Mouse (Mus musculus): ENCODE results near the gene Ing3. TPM values are rescaled to one million over a fixed set of nuclear protein-coding genes. Genes with fewer than 3 reads are reported as not detected.

Gene Ing3
- polyA plus RNA-seq, 1 experiment from 2014 or later, result 17.0 TPM

GRCm38 (mm10) chr6:21988296-21988695 lies 38.9 kb downstream of the Ing3 start:
- H3K4me1 ChIP-seq (ENCODE audit: control insufficient read depth, low read depth, low read length), result no peaks in the 10 kb centered on the region
- WGBS (ENCODE audit: insufficient replicate concordance), result 63% methylated on average over 5 of the region's 5 CpGs
- H3K36me3 ChIP-seq (ENCODE audit: control insufficient read depth, insufficient read depth), result no peaks in the 10 kb centered on the region
- no peak overlapping the region for H3K27ac ChIP-seq (ENCODE audit: low read length)
- H3K4me3 ChIP-seq (ENCODE audit: low read depth, low read length), result no peak overlapping the region
- no peak overlapping the region for H3K4me2 ChIP-seq (ENCODE audit: low read depth, low read length)
- H3K27me3 ChIP-seq (ENCODE audit: control insufficient read depth, insufficient read depth, low read depth, low read length), result peaks cover 21% of the 10 kb centered on the region
- no peak for ATAC-seq (ENCODE audit: low read depth)
- no peak overlapping the region for H3K9ac ChIP-seq (ENCODE audit: low read depth, low read length)
- no peaks in the 10 kb centered on the region for H3K9me3 ChIP-seq (replicated peaks; ENCODE audit: control insufficient read depth, low read length)

DNA sequence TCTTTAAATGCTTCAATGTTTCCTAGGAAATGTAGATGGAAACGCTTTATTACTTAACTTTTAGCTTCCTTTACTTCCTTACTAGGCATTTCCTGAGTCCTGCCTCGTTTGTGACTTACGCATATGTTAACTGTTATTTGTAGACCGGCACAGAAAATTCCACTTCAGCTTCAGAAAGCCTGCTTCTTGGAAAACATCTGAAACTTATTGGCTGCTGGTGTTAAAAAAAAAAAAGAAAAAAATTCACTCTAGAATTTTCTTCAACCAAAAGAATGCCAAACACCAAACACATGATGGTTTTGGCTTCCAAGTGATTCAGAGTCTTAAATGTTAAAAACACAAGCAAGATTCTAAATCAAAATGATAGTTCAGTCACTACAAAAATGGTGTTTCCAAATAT lies 39.7 kb downstream of the Ing3 start:
- no peaks in the 10 kb centered on the region for H3K4me1 ChIP-seq (ENCODE audit: control insufficient read depth, low read depth, low read length)

DNA sequence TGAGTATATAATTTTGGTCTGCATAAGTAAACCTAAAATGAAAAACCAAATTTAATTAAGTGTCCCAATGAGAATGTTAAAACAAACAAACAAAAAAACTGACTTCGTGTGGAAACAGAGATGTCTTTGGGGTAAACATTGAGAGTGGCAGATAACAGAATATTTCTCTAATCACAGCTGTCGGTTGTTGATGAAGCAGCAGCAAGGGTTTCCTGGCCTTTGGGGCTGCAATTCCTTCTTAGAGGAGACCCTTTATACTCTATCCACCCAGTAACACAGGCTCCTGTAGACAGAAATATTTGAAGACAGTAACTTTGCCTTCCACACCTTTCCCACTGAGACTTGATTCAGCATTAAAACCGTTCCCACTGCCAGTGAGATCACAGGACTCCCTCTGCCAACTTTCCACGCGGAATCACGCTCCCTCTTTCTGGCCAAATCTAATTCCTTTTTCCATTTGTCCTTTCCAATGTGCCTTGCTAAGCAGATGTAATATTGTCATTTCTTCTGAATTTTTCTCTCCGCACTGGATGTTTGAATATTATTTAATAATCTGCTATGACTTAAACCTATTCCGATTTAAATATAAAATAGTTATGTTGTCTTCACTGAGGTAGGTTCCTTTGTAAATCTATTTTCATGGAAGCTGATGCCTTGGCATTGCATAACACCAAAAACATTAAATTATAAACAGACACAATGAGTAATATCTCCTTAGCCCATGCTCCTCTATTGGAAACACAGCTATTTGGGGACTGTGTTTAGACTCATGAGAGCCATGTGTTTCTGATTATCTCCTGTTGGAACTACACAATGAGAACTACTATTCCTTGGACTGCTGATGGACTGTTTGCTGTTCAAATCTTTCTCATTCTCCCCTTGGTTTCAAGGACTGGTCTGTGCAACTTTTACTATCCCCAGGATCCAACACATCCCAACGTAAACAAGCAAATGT lies 41.1 kb downstream of the Ing3 start:
- no peak for ATAC-seq (ENCODE audit: low read depth)
- no peak overlapping the region for H3K9ac ChIP-seq (ENCODE audit: low read depth, low read length)
- no peaks in the 10 kb centered on the region for H3K36me3 ChIP-seq (ENCODE audit: control insufficient read depth, insufficient read depth)
- H3K4me3 ChIP-seq (ENCODE audit: low read depth, low read length), result no peak overlapping the region
- H3K27ac ChIP-seq (ENCODE audit: low read length), result no peak overlapping the region
- no peaks in the 10 kb centered on the region for H3K9me3 ChIP-seq (replicated peaks; ENCODE audit: control insufficient read depth, low read length)
- 63% methylated on average over 9 of the region's 9 CpGs for WGBS (ENCODE audit: insufficient replicate concordance)
- peaks cover 18% of the 10 kb centered on the region for H3K27me3 ChIP-seq (ENCODE audit: control insufficient read depth, insufficient read depth, low read depth, low read length)
- H3K4me2 ChIP-seq (ENCODE audit: low read depth, low read length), result no peak overlapping the region
- no peaks in the 10 kb centered on the region for H3K4me1 ChIP-seq (ENCODE audit: control insufficient read depth, low read depth, low read length)

More for the DNA sequence above, 39.7 kb downstream of the Ing3 start:
- no peak overlapping the region for H3K4me3 ChIP-seq (ENCODE audit: low read depth, low read length)
- no peak overlapping the region for H3K4me2 ChIP-seq (ENCODE audit: low read depth, low read length)
- no peaks in the 10 kb centered on the region for H3K36me3 ChIP-seq (ENCODE audit: control insufficient read depth, insufficient read depth)
- WGBS (ENCODE audit: insufficient replicate concordance), result 60% methylated on average over 4 of the region's 4 CpGs
- no peak for ATAC-seq (ENCODE audit: low read depth)
- H3K27me3 ChIP-seq (ENCODE audit: control insufficient read depth, insufficient read depth, low read depth, low read length), result peaks cover 21% of the 10 kb centered on the region
- H3K9me3 ChIP-seq (replicated peaks; ENCODE audit: control insufficient read depth, low read length), result no peaks in the 10 kb centered on the region
- H3K9ac ChIP-seq (ENCODE audit: low read depth, low read length), result no peak overlapping the region
- no peak overlapping the region for H3K27ac ChIP-seq (ENCODE audit: low read length)

GRCm38 (mm10) chr6:21991151-21991550 lies 41.8 kb downstream of the Ing3 start:
- ATAC-seq (ENCODE audit: low read depth), result no peak
- 60% methylated on average over 4 of the region's 4 CpGs for WGBS (ENCODE audit: insufficient replicate concordance)
- H3K27ac ChIP-seq (ENCODE audit: low read length), result no peak overlapping the region
- H3K4me3 ChIP-seq (ENCODE audit: low read depth, low read length), result no peak overlapping the region
- no peaks in the 10 kb centered on the region for H3K4me1 ChIP-seq (ENCODE audit: control insufficient read depth, low read depth, low read length)
- H3K9me3 ChIP-seq (replicated peaks; ENCODE audit: control insufficient read depth, low read length), result no peaks in the 10 kb centered on the region
- H3K9ac ChIP-seq (ENCODE audit: low read depth, low read length), result no peak overlapping the region
- H3K36me3 ChIP-seq (ENCODE audit: control insufficient read depth, insufficient read depth), result no peaks in the 10 kb centered on the region
- no peak overlapping the region for H3K4me2 ChIP-seq (ENCODE audit: low read depth, low read length)
- peaks cover 11% of the 10 kb centered on the region for H3K27me3 ChIP-seq (ENCODE audit: control insufficient read depth, insufficient read depth, low read depth, low read length)

DNA sequence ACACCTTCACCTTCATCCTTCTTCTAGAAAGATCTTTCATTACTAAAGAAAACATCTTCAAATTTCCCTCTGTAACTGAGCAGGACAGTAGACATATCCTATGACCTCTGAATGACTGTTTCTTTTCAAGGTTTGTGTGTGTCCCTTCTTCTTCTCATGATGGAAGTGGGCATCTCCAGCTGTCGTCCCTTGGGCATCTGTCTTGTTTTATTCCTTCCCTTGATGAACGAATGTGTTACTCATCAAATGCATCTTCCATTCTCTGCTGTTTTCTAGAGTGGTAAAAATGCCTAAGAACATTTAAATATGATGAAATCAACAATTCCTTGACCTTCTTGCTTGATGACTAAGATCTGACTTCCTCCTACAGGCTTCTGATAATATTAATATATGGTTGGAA lies 43.7 kb downstream of the Ing3 start:
- Histone ChIP-seq H3K27me3 (ENCODE audit: control insufficient read depth, insufficient read depth, low read depth, low read length) (no peaks in the 10 kb centered on the region; the same call in 1 of the 2 replicates), H3K27ac (ENCODE audit: low read length) (no peak overlapping the region), H3K9ac (ENCODE audit: low read depth, low read length) (no peak overlapping the region), H3K4me3 (ENCODE audit: low read depth, low read length) (no peak overlapping the region), H3K36me3 (ENCODE audit: control insufficient read depth, insufficient read depth) (no peaks in the 10 kb centered on the region), H3K4me1 (ENCODE audit: control insufficient read depth, low read depth, low read length) (no peaks in the 10 kb centered on the region; the same call in none of the 2 replicates), H3K9me3 (replicated peaks; ENCODE audit: control insufficient read depth, low read length) (no peaks in the 10 kb centered on the region), H3K4me2 (ENCODE audit: low read depth, low read length) (no peak overlapping the region)
- WGBS (ENCODE audit: insufficient replicate concordance), result 53% methylated on average over 2 of the region's 2 CpGs
- no peak for ATAC-seq (ENCODE audit: low read depth)

DNA sequence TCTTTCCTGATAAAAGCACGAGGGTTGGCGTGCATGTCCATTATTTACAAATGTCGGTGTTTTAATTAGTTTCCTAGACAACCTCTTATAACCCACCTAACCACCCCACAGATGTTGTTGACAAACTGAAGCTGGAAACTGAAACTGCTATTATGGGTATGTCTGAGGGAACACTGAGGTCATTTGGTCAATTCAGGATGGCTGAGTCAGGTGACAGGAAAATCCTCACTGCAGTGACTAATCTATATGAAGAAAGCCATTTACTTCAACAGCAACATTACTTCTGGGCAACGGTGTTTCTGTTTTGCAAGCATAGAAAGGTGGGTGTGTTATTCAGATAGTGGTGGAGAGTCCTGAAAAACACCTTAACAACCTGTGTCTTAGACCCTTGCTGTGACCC lies 48.8 kb downstream of the Ing3 start:
- WGBS (ENCODE audit: insufficient replicate concordance), result 38% methylated on average over 4 of the region's 4 CpGs
- Histone ChIP-seq H3K4me3 (ENCODE audit: low read depth, low read length) (no peak overlapping the region), H3K27me3 (ENCODE audit: control insufficient read depth, insufficient read depth, low read depth, low read length) (no peaks in the 10 kb centered on the region), H3K9me3 (replicated peaks; ENCODE audit: control insufficient read depth, low read length) (no peaks in the 10 kb centered on the region), H3K4me2 (ENCODE audit: low read depth, low read length) (no peak overlapping the region), H3K36me3 (ENCODE audit: control insufficient read depth, insufficient read depth) (no peaks in the 10 kb centered on the region), H3K4me1 (ENCODE audit: control insufficient read depth, low read depth, low read length) (no peaks in the 10 kb centered on the region; the same call in none of the 2 replicates), H3K27ac (ENCODE audit: low read length) (no peak overlapping the region), H3K9ac (ENCODE audit: low read depth, low read length) (no peak overlapping the region)
- ATAC-seq (ENCODE audit: low read depth), result no peak

DNA sequence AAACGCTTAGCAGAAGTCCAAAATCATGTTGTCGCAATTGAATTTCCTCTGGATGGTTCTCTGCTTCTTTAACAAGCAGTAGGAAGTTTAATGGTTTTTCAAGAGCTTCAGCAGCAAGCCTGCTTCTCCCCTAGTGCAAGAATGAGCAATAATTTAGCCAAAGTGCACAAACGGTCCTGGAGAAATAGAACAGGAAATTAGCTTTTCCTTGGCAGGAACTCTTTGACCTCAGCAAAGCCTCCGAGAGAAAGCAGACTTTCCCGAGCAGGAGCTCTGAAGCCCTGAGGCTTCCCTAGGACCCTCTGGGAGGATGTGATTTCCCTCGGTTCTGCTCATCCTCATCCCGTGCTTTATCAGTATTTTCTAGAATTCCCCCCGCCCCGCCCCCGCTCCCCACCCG lies 49.7 kb downstream of the Ing3 start:
- 21% methylated on average over 11 of the region's 11 CpGs for WGBS (ENCODE audit: insufficient replicate concordance)
- Histone ChIP-seq H3K4me2 (ENCODE audit: low read depth, low read length) (no peak overlapping the region), H3K27ac (ENCODE audit: low read length) (no peak overlapping the region), H3K9ac (ENCODE audit: low read depth, low read length) (no peak overlapping the region), H3K36me3 (ENCODE audit: control insufficient read depth, insufficient read depth) (no peaks in the 10 kb centered on the region), H3K9me3 (replicated peaks; ENCODE audit: control insufficient read depth, low read length) (no peaks in the 10 kb centered on the region), H3K4me1 (ENCODE audit: control insufficient read depth, low read depth, low read length) (no peaks in the 10 kb centered on the region; the same call in none of the 2 replicates), H3K27me3 (ENCODE audit: control insufficient read depth, insufficient read depth, low read depth, low read length) (no peaks in the 10 kb centered on the region), H3K4me3 (ENCODE audit: low read depth, low read length) (no peak overlapping the region)
- no peak for ATAC-seq (ENCODE audit: low read depth)

DNA sequence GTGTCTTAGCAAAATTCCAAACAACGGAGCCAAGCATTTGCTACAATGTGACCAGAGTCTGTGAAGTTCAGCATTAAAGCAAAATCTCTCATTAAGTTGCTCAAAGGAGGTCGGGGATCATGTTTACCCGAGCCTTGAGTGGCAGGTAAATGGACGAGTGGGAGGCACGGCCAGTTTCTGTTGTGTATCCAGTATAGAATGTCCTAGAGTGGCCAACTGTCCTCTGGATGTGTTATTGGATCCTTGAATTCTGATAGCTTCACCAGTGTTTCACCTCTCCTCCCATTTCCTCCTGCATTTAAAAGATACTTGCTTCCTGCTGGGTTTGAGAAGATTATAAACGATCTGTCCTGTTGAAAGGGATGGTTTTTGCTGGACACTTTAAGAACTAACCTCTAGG lies 50.7 kb downstream of the Ing3 start:
- no peak overlapping the region for H3K4me3 ChIP-seq (ENCODE audit: low read depth, low read length)
- WGBS (ENCODE audit: insufficient replicate concordance), result 41% methylated on average over 6 of the region's 6 CpGs
- no peaks in the 10 kb centered on the region for H3K9me3 ChIP-seq (replicated peaks; ENCODE audit: control insufficient read depth, low read length)
- H3K36me3 ChIP-seq (ENCODE audit: control insufficient read depth, insufficient read depth), result no peaks in the 10 kb centered on the region
- H3K4me1 ChIP-seq (ENCODE audit: control insufficient read depth, low read depth, low read length), result no peaks in the 10 kb centered on the region; the same call in none of the 2 replicates
- H3K27me3 ChIP-seq (ENCODE audit: control insufficient read depth, insufficient read depth, low read depth, low read length), result no peaks in the 10 kb centered on the region
- no peak overlapping the region for H3K27ac ChIP-seq (ENCODE audit: low read length)
- peak; percentile 48; the same call in 1 of the 2 replicates for ATAC-seq (ENCODE audit: low read depth)
- H3K4me2 ChIP-seq (ENCODE audit: low read depth, low read length), result no peak overlapping the region
- no peak overlapping the region for H3K9ac ChIP-seq (ENCODE audit: low read depth, low read length)

DNA sequence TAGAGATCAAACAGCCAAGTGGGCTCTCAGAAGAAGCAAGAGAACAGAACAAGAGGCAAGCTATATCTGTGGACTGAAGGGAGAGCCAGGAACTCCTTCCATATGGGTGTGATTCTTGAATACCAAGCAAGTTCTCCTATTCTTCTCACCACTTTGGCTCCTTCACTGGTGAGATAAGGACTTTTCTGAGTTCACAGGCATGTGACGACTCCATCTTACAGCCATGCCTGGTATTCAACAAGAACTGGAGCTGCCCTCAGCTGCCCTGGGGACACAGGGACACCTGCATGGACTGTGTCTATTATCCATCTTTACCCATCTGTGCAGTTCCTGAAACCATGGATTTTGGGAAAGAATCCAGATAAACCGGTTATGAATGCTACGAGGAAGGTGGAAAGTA lies 51.5 kb downstream of the Ing3 start:
- Histone ChIP-seq H3K4me2 (ENCODE audit: low read depth, low read length) (no peak overlapping the region), H3K9me3 (replicated peaks; ENCODE audit: control insufficient read depth, low read length) (no peaks in the 10 kb centered on the region), H3K9ac (ENCODE audit: low read depth, low read length) (no peak overlapping the region), H3K4me1 (ENCODE audit: control insufficient read depth, low read depth, low read length) (no peaks in the 10 kb centered on the region; the same call in none of the 2 replicates), H3K36me3 (ENCODE audit: control insufficient read depth, insufficient read depth) (no peaks in the 10 kb centered on the region), H3K27ac (ENCODE audit: low read length) (no peak overlapping the region), H3K4me3 (ENCODE audit: low read depth, low read length) (no peak overlapping the region), H3K27me3 (ENCODE audit: control insufficient read depth, insufficient read depth, low read depth, low read length) (no peaks in the 10 kb centered on the region)
- WGBS (ENCODE audit: insufficient replicate concordance), result 65% methylated on average over 3 of the region's 3 CpGs
- no peak for ATAC-seq (ENCODE audit: low read depth)
